Mouse (Mus musculus) kidney, embryonic 15.5 days (tissue): ENCODE results near the gene Itpr1. TPM values are rescaled to one million over a fixed set of nuclear protein-coding genes. Genes with fewer than 3 reads are reported as not detected.

Experiments
- ATAC-seq: fragments of 200-750 bp; cut with Nextera tagmentation; replicated peaks from 2 replicates; pipeline ENCODE4 v1.8.0; 2017; ENCODE audit warnings: moderate TSS enrichment; ENCODE audit not compliant: low FRiP score
- H3K27ac ChIP-seq: fragments of 300-500 bp; sonication (generic); 2 replicates; pipeline ENCODE4 v1.5.1; 2015; ENCODE audit warnings: mild to moderate bottlenecking, inconsistent platforms
- H3K27me3 ChIP-seq: fragments of 300-500 bp; sonication (generic); 2 replicates; pipeline ENCODE4 v1.6.1; 2015; ENCODE audit warnings: inconsistent platforms
- H3K36me3 ChIP-seq: fragments of 300-500 bp; sonication (generic); 2 replicates; pipeline ENCODE4 v1.6.1; 2015; ENCODE audit warnings: inconsistent platforms
- H3K4me1 ChIP-seq: fragments of 300-500 bp; sonication (generic); 2 replicates; pipeline ENCODE4 v1.6.1; 2015; ENCODE audit warnings: inconsistent platforms
- H3K4me2 ChIP-seq: fragments of 300-500 bp; sonication (generic); 2 replicates; pipeline ENCODE4 v1.6.1; 2015; ENCODE audit warnings: moderate library complexity, mild to moderate bottlenecking, inconsistent platforms
- H3K4me3 ChIP-seq: fragments of 300-500 bp; sonication (generic); replicated peaks from 2 replicates; pipeline ENCODE4 v1.5.1; 2015; ENCODE audit warnings: mild to moderate bottlenecking, inconsistent platforms
- H3K9ac ChIP-seq: fragments of 300-500 bp; sonication (generic); 2 replicates; pipeline ENCODE4 v1.6.1; 2015; ENCODE audit warnings: mild to moderate bottlenecking, inconsistent platforms
- H3K9me3 ChIP-seq: fragments of 300-500 bp; sonication (generic); replicated peaks from 2 replicates; pipeline ENCODE4 v1.6.1; 2016; ENCODE audit warnings: inconsistent platforms
- WGBS: fragments of 180-500 bp; shearing (Covaris S2); methylation state at CpG from one replicate; pipeline ENCODE4 v1.1.7; 2015; ENCODE audit warnings: mixed read lengths; 5-methylcytosine and 5-hydroxymethylcytosine counted together
- polyA plus RNA-seq: library from polyadenylated mRNA; unstranded; fragments of >200 nt; fragmentation: Nextera tagmentation; extraction: Ambion mirVana; gene quantifications from 2 replicates; pipeline ENCODE4 v1.2.1, GENCODE M21; 2015

The Itpr1 gene
- polyA plus RNA-seq, 1 experiment from 2014 or later, result 19.4 TPM

DNA sequence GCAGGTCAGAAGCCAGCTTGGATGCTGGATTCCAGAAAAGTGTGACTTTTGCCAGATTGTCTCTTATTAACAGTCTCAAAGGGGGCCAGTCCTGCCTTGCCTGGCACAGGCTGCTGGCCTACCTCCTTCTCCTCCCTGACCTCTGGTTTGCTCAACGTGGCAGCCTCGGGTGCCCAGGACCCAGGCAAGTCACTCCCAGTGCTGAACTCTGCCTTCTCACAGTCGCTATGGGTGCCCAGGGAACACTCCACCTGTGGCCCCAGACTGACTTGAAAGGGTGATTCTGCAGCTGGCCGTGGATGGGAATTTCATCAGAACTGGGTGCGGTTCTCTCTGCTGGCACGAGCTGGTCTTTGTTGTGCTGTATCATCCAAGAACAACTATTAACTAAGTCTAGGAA is 321.7 kb downstream of the Itpr1 start:
- 71% methylated on average over 6 of the region's 6 CpGs for WGBS
- H3K4me1 ChIP-seq, result peaks cover 60% of the 10 kb centered on the region
- ATAC-seq, result no peak

DNA sequence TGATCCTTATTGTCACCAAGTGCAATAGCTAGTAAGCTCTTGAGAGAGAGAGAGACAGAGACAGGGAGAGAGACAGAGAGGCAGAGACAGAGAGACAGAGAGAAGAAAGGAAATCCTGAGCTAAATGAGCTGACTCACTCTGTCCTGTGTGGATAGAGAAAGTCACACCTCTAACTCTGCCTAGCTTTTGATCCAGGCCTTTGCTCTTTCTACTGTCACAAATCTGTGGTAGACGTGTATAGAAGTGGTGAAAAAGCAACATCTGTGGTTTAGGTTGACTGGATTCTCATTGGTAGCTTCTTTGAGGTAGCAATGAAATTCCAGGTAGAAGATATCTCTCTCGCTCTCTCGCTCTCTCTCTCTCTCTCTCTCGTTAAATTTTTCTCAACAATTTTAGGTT is 322.4 kb downstream of the Itpr1 start:
- ATAC-seq, result no peak
- Histone ChIP-seq H3K36me3 (0 out of 2 replicates have a peak, but pooled peaks cover 2% of the 10 kb centered on the region), H3K9ac (no peak overlapping the region), H3K4me1 (peaks cover 60% of the 10 kb centered on the region), H3K27me3 (no peaks in the 10 kb centered on the region), H3K4me3 (no peak overlapping the region), H3K4me2 (no peak overlapping the region), H3K9me3 (no peaks in the 10 kb centered on the region), H3K27ac (0 out of 2 replicates have a peak overlapping the region, but pooled peaks have one; percentile 52)
- 88% methylated on average over 4 of the region's 4 CpGs for WGBS

More for the DNA sequence above, 321.7 kb downstream of the Itpr1 start:
- Histone ChIP-seq H3K36me3 (0 out of 2 replicates have a peak, but pooled peaks cover 2% of the 10 kb centered on the region), H3K27me3 (no peaks in the 10 kb centered on the region), H3K9me3 (no peaks in the 10 kb centered on the region), H3K4me3 (no peak overlapping the region), H3K4me2 (no peak overlapping the region), H3K9ac (no peak overlapping the region), H3K27ac (peak overlapping the region; percentile 52; the same call in 1 of the 2 replicates)

DNA sequence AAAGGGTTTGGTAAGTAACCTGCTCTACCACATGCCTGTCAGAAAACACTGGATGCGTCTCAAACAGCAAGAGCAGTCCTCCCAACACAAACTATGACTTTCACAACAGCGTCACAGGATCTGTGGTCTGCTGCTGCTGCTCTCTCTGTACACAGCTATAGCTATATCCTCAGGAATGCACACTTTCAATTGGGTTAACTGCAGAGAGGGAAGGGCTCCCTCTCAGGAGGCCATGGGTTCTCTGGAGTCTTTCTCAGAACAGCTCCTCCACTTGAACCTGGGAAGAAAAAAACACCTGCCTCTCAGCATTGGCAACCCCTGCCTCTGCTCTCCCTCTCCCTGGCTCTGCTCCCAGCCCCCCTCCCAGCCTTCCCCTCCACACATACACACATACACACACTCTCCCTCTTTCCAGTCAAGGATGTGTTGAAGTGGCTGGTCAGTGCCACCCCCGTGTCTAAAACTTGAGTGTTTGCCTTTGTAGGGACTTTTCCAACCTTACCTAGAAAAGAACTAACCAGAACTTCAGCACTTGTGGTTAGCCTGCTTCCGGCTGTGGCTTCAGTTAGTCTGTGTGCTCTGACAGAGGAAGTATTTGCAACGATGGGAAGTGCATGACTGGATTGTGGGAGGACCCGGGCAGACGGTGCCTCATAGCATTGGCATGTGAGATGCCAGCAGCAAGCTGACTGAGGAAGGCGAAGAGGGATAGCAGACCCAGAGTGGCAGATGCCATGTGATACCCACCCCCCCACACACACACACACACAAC is 323.8 kb downstream of the Itpr1 start:
- Histone ChIP-seq H3K4me2 (no peak overlapping the region), H3K27me3 (no peaks in the 10 kb centered on the region), H3K27ac (peak overlapping the region; percentile 13; the same call in 1 of the 2 replicates), H3K9me3 (no peaks in the 10 kb centered on the region), H3K4me3 (no peak overlapping the region), H3K9ac (no peak overlapping the region), H3K4me1 (peaks cover 48% of the 10 kb centered on the region), H3K36me3 (0 out of 2 replicates have a peak, but pooled peaks cover 2% of the 10 kb centered on the region)
- peak; percentile 46 for ATAC-seq
- WGBS, result 63% methylated on average over 8 of the region's 8 CpGs

DNA sequence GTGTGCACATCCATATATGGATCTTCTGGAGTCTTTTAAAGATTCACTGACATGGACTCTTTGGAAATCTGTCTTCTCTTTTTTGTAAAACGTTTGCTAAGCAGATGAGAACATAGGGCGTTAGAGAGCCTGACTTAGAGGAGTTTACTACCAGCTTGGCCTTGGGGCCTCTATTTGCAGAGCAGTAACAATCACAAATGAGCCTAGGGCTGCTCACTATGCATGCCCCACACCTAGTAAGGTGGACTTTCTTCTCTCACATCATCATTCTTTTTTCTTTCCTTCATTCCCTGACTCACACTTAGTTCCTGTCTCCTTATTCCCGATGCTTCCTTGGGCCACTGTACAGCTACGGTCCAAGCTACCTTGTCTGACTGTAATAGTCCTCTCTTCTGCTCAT is 325.5 kb downstream of the Itpr1 start:
- Histone ChIP-seq H3K4me1 (peaks cover 31% of the 10 kb centered on the region), H3K27ac (no peak overlapping the region), H3K4me3 (no peak overlapping the region), H3K9me3 (no peaks in the 10 kb centered on the region), H3K9ac (no peak overlapping the region), H3K36me3 (peaks cover 18% of the 10 kb centered on the region), H3K27me3 (no peaks in the 10 kb centered on the region), H3K4me2 (no peak overlapping the region)
- WGBS, result 85% methylated on average over 4 of the region's 4 CpGs
- no peak for ATAC-seq

DNA sequence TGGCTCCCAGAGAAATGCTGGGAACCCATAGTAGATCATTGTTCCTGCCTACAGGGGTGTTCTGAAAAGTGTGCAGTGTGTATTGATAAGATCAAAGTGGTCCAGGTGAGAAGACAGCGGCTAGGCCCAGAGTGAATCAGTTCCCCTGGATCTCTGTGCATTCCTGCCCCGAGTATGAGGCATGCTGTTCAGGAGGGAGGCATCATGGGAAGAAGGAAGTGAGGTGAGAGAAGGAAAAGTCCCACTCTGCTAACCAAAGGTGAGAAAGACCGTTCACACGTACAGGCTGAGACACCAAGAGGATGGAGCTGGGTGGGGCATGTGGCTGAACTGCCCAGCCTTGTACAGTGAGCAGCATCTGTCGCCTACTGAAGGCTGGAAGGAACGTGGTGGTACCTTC is 327.5 kb downstream of the Itpr1 start:
- Histone ChIP-seq H3K4me1 (peaks cover 16% of the 10 kb centered on the region; the same call in 1 of the 2 replicates), H3K4me3 (no peak overlapping the region), H3K4me2 (no peak overlapping the region), H3K27ac (no peak overlapping the region), H3K9me3 (no peaks in the 10 kb centered on the region), H3K36me3 (peaks cover 18% of the 10 kb centered on the region), H3K9ac (no peak overlapping the region), H3K27me3 (no peaks in the 10 kb centered on the region)
- no peak for ATAC-seq
- 82% methylated on average over 6 of the region's 6 CpGs for WGBS

DNA sequence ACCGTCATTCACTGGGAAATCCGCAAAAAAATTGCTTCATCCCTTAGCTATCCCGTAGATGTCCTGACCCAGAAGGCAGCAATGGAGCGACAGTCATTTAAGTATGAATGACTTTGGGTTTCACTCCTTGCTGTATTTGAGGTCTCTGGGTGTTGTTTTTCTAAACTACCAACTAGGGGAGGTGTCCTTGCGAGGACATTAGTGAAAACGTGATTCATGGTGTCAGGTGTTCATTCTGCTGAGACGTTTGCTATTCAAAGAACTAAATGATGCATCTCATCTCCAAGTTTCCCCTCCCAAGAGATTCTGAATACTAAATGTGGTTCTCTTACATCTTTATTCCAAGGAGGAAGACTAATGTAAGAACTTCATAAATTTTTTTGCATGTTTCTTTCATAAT is 332.0 kb downstream of the Itpr1 start:
- Histone ChIP-seq H3K36me3 (peaks cover 16% of the 10 kb centered on the region), H3K27me3 (no peaks in the 10 kb centered on the region), H3K4me1 (no peaks in the 10 kb centered on the region), H3K9ac (no peak overlapping the region), H3K27ac (no peak overlapping the region), H3K4me2 (no peak overlapping the region), H3K9me3 (no peaks in the 10 kb centered on the region), H3K4me3 (no peak overlapping the region)
- no peak for ATAC-seq
- WGBS, result 65% methylated on average over 7 of the region's 7 CpGs

DNA sequence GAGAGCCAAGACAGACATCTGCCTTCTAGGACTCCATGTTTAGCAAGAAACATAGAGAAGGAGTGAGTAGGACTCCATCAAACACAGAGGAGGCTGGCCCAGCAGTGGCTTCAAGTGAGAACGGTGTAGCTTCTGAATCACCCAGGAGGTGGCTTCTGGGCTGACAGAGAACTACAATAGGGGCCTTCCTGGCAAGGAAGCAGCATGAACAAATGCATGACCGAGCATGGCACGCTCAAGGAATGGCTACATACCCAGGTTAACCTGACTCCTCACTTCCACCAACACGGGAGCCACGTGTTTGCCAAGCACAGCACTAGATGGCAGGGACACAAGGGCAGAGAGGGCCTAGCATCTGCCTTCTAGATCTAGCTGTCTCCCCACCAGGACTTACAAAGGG is 332.6 kb downstream of the Itpr1 start:
- Histone ChIP-seq H3K4me3 (no peak overlapping the region), H3K27me3 (no peaks in the 10 kb centered on the region), H3K9ac (no peak overlapping the region), H3K36me3 (peaks cover 16% of the 10 kb centered on the region), H3K9me3 (no peaks in the 10 kb centered on the region), H3K4me1 (no peaks in the 10 kb centered on the region), H3K4me2 (no peak overlapping the region), H3K27ac (no peak overlapping the region)
- WGBS, result 68% methylated on average over 5 of the region's 5 CpGs
- ATAC-seq, result no peak

DNA sequence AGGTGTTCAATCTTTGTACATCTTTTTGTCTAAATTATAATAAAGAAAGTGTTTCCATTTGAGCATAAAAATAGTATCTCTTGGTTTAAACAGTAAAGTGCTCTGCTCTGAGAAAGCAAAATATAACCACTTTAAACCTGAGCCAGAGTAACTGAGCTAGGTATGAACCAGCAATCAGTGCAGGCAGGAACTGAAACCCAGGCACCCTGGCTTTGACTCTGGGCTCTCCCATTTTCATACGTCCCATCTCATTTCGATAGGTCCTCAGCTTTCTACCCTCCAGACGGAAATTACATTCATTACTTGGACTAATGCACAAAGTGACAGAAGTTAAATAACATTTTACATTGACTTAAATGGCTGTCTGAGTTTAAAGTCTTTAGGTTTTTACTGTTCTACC is 335.5 kb downstream of the Itpr1 start:
- Histone ChIP-seq H3K9me3 (no peaks in the 10 kb centered on the region), H3K27ac (no peak overlapping the region), H3K4me3 (no peak overlapping the region), H3K4me1 (no peaks in the 10 kb centered on the region), H3K9ac (no peak overlapping the region), H3K27me3 (no peaks in the 10 kb centered on the region), H3K36me3 (peaks cover 8% of the 10 kb centered on the region; the same call in 1 of the 2 replicates), H3K4me2 (no peak overlapping the region)
- no peak for ATAC-seq
- 86% methylated on average over 3 of the region's 3 CpGs for WGBS

DNA sequence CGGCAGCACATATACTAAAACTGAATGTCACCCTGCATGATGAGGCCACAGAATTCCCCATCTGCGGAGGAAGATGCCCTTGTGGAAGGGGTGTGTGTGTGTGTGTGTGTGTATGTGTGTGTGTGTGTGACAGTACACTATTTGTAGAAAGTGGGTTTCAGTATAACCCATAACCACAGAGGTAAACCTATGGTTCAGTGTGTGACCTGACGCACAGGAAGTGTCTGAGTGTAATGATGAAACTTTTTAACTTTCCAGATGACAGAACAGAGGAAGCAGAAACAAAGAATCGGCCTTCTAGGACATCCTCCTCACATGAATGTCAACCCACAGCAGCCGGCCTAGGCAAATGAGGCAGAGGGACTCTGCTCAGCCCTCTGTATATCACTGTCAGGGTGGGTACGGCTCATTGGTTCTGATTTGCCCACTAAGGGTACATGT is 336.6 kb downstream of the Itpr1 start:
- WGBS, result 54% methylated on average over 6 of the region's 6 CpGs
- no peak overlapping the region for H3K27ac ChIP-seq
- H3K9me3 ChIP-seq, result no peaks in the 10 kb centered on the region
- no peak overlapping the region for H3K4me3 ChIP-seq
- no peak for ATAC-seq
- H3K4me2 ChIP-seq, result no peak overlapping the region
- no peaks in the 10 kb centered on the region for H3K4me1 ChIP-seq
- no peak overlapping the region for H3K9ac ChIP-seq
- no peaks in the 10 kb centered on the region for H3K27me3 ChIP-seq
- H3K36me3 ChIP-seq, result peaks cover 12% of the 10 kb centered on the region; the same call in 1 of the 2 replicates

DNA sequence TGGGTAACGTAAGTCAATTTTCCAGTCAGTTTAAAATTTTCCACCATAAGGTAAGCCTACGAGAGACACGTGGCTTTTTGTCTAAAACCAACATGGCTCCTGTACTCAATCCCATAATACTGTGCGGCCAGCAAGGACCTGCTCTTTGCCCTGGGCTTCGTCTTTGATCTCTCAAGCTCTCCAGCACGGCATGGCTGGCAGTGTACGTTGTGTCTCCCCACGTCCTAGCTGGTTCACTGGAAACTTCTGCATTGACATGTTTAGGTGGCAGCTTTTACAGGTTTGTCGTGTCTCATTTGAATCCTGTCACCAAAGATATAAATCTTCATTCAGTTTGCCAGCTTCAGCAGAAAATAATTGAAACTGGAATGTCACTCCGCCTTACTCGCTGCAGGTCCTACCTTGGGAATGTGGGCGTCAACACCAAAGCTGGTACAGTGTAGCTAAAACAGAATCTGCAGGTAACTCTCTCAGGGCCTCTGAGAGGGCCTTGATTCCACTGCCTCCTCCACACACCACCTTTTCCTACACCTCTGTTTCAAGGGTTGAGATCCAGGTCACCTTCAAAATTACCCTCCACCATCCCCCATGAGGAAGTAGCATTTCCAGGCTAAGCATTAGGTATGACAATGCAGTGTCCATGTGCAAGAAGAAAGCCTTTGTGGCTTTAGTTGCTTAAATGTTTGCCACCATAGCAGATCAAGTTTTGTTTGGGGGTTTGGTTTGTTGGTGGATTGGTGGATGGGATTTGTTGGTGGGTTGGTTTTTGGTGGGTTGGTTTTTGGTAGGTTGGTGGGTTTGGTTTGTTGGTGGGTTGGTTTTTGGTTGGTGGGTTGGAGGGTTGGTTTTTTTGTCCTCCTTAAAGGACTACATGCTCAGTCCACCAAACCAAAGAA is 339.1 kb downstream of the Itpr1 start:
- Histone ChIP-seq H3K27me3 (no peaks in the 10 kb centered on the region), H3K4me1 (no peaks in the 10 kb centered on the region), H3K36me3 (peaks cover 12% of the 10 kb centered on the region; the same call in 1 of the 2 replicates), H3K9ac (no peak overlapping the region), H3K27ac (no peak overlapping the region), H3K4me2 (no peak overlapping the region), H3K4me3 (no peak overlapping the region), H3K9me3 (no peaks in the 10 kb centered on the region)
- no peak for ATAC-seq
- 86% methylated on average over 12 of the region's 12 CpGs for WGBS

DNA sequence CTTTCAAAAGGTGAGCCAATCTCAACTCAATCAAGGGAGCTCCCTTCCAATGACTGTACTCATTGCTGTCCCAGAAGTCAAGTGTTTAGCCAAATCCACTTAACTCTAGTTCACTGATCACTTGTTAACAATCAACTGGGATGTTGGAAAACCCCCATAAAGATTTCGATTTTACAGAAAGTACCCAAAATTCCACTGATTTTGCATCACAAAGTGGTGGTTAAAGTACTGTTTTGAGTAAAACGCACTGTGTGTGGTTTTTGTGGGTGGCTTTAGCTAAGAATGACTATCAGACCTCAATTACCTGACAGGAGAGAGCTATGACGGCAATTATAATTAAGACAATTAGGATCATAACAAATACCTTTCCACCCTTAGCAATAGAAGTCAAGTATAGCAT is 340.1 kb downstream of the Itpr1 start:
- Histone ChIP-seq H3K4me3 (no peak overlapping the region), H3K36me3 (peaks cover 12% of the 10 kb centered on the region; the same call in 1 of the 2 replicates), H3K9me3 (no peaks in the 10 kb centered on the region), H3K4me2 (no peak overlapping the region), H3K9ac (no peak overlapping the region), H3K4me1 (no peaks in the 10 kb centered on the region), H3K27ac (no peak overlapping the region), H3K27me3 (no peaks in the 10 kb centered on the region)
- 87% methylated on average over 3 of the region's 3 CpGs for WGBS
- ATAC-seq, result no peak

DNA sequence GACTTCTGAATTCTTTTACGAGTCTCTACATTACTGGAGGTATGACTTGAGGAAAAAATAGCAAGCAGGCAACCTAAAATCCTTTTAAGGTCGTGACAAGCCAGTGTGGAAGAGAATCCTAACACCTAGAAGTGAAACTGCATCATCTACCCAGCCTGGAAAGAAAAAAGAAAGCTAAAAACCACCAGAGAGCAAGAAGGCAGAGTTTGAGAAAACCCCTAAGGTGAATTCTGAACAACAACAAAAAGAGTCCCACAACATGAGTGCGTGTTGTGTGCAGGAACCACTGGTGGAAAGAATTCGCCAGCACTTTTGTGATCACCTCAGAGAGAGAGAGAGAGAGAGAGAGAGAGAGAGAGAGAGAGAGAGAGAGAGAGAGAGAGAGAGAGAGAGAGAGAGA is 340.6 kb downstream of the Itpr1 start:
- Histone ChIP-seq H3K27me3 (no peaks in the 10 kb centered on the region), H3K36me3 (peaks cover 12% of the 10 kb centered on the region; the same call in 1 of the 2 replicates), H3K9me3 (no peaks in the 10 kb centered on the region), H3K27ac (no peak overlapping the region), H3K4me1 (no peaks in the 10 kb centered on the region), H3K4me2 (no peak overlapping the region), H3K4me3 (no peak overlapping the region), H3K9ac (no peak overlapping the region)
- WGBS, result 85% methylated on average over 4 of the region's 4 CpGs
- ATAC-seq, result no peak
